Mouse (Mus musculus) small intestine, adult 2 months (tissue): ENCODE results near the gene 9230112D13Rik.

Source experiments
- CTCF ChIP-seq: fragments of 200-500 bp; IDR thresholded peaks from 2 replicates; pipeline ENCODE4 v1.5.1; 2012; ENCODE audit warnings: low read depth, mild to moderate bottlenecking, control low read depth, inconsistent platforms, low read length, moderate library complexity, mixed read lengths; ENCODE audit not compliant: insufficient replicate concordance, insufficient read length; ENCODE audit errors: extremely low read depth
- POLR2A ChIP-seq: fragments of 200-500 bp; IDR thresholded peaks from 2 replicates; pipeline ENCODE4 v1.6.1; 2012; ENCODE audit warnings: low read depth, mild to moderate bottlenecking, control low read depth, inconsistent platforms, low read length, moderate library complexity

- TF ChIP-seq CTCF (no peak), POLR2A (no peak)
These were observed 29.9 kb downstream of the 9230112D13Rik start for GRCm38 (mm10) chr14:34492688-34493087.
